Mouse (Mus musculus) kidney, adult 2 months (tissue): ENCODE data around the gene Vmn1r208.
"Not testable (repeated sequence)": the region's sequence is repeated elsewhere in the genome, so short reads cannot be mapped to it uniquely, and the experiment has no call there.

Source experiments
- CTCF ChIP-seq: fragments of 200-500 bp; conservative IDR thresholded peaks from 2 replicates; pipeline ENCODE4 v1.5.1; 2011; ENCODE audit warnings: low read depth, mild to moderate bottlenecking, control low read depth, low read length, moderate library complexity, mixed read lengths; ENCODE audit not compliant: insufficient read depth, insufficient read length
- POLR2A ChIP-seq: fragments of 200-500 bp; IDR thresholded peaks from one replicate; pipeline ENCODE4 v1.6.1; 2011; ENCODE audit warnings: low read depth, low read length, control low read depth

GRCm38 (mm10) chr13:22809582-22809981, 32.4 kb upstream of the Vmn1r208 start, which contains the start of gene Vmn1r209:
- TF ChIP-seq CTCF, POLR2A: not testable (repeated sequence)
